Mouse (Mus musculus): Measurements from ENCODE around the gene Fscn1. TPM values are rescaled to one million over a fixed set of nuclear protein-coding genes. Genes with fewer than 3 reads are reported as not detected.
A peak's percentile ranks its signal among the peaks of the same experiment; 100 is the strongest.

The Fscn1 gene
- 100 to 1,000 TPM; 165 to 188 TPM for total RNA-seq (2021)
- long read RNA-seq, transcript Fscn1-201 (5 exons, 2,675 nt) = major isoform, 317 of 330 reads
- long read RNA-seq, partial matches to known transcripts = 2 of 330 reads
- long read RNA-seq, other reads (novel, unspliced or antisense) = 11 of 330 reads

DNA sequence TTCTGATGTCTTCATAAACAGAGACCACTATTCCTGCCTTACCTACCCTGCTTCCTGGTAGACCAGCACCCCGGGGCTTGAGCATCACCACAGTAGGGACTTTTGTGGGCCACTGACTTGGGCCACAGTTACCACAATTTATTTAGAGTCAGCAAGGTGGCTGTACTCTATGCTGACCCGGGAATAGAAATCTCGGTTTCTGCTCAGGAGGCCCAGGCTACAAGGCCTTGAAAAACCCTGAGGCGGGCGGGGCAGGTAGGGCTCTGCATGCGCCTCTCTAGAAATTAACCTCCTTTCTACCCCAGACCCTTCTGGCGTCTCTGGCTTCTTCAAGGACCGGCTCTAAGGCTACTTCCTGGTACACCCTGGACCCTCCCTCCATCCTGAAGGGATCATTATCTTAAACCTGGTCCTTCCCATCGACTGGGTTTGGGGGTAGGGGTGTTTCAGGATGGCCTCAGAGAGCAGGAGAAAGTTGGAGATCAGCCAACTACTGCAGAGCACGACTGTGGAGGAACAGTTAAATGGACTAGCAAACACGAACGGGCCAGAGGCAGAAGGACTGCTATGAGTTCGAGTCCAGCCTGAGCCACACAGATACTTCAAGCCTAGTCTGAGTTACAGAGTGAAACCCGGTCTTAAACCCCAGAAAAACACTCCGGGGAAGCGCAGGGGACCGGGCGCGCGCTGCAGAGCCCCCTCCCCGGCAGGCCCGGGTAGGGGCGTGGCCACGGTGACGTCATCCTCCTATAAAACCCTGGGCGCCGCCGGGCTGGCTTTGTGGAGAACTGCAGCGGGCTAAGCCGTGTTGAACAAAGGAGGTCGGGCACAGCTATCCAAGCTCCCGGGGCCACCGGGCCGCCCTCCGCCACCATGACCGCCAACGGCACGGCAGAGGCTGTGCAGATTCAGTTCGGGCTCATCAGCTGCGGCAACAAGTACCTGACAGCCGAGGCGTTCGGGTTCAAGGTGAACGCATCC, at the start of gene Fscn1:
Gene Fscn1 (plus strand): TSS at position 768 of the 981 bp plus-strand sequence.
- DNase-seq (ENCODE audit: low spot score in 2 of 2) = peak; percentile 87 to 94

DNA sequence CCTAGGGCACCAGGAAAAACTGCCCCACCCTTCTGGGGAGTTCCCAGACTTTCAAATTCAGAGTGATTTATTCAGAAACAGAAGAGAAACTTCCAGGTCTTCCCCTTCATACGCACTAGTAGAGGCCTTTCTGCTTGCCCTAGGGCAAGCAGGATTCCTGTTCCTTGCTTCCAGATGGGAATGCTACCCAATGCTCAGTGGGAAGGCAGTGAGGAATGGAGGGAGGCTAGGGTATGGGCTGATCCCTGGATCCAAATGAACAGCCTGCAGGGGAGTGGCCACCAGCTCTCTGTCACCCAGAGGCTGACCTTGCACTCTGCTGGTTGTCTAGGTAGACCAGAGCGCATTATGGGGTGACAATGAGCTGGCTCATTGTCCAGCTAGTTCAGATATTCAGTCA, 48.5 kb upstream of the Fscn1 start:
- no peak for DNase-seq (ENCODE audit: low spot score in 2 of 2)

DNA sequence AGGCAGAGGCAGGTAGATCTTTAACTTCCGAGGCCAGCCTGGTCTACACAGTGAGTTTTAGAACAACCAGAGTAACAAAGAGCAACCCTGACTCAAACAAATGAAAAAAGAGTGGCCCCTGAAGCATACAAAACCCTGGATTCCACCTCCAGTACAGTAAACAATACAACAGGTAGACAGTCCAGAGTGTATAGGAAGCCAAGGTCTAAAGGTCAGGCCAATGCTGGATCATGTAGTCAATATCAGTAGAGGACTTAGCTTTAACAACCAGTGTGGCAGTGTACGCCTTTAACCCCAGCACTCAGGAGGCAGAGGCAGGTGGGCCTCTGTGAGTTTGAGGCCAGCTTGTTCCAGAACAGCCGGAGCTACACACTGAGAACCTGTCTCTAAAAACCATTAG, 47.8 kb upstream of the Fscn1 start:
- DNase-seq (ENCODE audit: low spot score in 2 of 2) = no peak

DNA sequence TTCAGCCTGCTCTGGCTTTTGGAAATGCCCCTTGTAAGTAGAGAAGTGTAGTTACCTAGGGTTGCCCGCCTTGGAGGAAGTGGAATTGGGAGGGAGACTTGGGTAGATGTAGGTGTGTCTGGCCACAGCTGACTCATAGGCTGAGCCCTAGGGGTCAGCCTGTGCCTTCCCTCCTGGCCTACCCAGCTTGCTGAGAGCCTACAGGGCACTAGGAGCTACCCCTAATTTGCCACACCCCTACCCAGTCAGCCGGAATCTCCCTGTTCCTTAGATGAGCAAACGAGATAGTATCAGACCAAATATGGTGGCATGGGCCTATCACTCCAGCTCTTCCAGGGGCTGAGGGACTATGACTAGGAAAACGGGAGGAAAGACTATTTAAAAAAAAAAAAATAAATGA, 47.4 kb upstream of the Fscn1 start:
- DNase-seq (ENCODE audit: low spot score in 2 of 2) = no peak

DNA sequence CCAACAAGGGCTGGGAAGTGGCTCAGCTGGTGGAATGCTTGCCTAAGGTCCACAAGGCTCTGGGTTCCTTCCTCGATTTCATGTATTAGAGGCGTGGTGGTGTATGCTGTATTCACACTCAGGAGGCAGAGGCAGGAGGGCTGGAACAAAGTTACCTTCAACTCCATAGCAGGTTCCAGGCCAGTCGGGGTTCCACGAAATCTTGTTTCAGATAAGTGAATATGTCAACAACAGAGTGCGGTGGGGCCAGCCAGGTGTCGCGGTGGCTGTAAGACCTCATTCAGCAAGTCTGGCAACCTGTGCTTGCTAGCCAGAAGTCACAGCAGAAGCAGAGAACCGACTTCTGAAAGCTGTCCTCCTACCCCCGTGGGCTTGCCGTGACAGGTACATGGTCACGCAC, 44.9 kb upstream of the Fscn1 start:
- no peak for DNase-seq (ENCODE audit: low spot score in 2 of 2)

DNA sequence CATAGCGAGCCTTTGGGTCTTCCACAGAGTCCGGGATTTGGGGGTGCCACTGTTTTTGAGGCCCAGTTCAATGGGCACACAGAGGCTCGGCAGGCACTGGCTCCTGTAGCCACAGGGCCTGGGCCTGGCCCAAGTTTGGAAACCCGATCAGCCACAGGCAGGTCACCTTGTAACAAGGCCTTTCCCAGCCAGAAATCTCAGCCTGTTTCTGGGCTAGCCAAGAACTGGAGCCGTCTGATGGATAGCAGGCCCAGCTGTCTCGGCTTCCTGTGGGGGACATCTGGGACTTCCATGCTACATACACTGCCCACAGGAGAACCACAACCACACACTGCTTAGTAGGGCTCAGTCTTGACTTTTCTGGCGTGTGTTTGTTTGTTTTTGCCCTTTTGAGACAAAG, 43.5 kb upstream of the Fscn1 start:
- DNase-seq (ENCODE audit: low spot score in 2 of 2) = no peak

DNA sequence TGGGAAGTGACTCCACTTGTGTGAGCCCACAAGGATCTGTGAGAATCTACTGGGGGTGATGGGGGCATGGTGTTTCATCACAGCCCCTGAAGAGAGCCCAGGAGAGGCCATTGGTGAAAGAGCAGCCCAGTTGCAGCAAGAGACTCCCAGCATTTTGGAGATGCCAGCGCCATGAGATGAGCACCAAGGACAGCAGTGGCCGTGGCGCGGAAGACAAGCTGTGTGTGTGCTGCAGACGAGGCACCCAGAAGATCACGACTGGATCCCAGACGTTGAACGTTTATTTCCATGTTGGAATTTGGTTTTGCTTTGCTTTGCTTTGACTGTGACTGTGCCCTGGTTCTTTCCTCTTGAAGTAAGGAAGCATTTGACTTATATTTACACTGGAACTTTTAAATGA, 42.7 kb upstream of the Fscn1 start:
- DNase-seq (ENCODE audit: low spot score in 2 of 2) = no peak

DNA sequence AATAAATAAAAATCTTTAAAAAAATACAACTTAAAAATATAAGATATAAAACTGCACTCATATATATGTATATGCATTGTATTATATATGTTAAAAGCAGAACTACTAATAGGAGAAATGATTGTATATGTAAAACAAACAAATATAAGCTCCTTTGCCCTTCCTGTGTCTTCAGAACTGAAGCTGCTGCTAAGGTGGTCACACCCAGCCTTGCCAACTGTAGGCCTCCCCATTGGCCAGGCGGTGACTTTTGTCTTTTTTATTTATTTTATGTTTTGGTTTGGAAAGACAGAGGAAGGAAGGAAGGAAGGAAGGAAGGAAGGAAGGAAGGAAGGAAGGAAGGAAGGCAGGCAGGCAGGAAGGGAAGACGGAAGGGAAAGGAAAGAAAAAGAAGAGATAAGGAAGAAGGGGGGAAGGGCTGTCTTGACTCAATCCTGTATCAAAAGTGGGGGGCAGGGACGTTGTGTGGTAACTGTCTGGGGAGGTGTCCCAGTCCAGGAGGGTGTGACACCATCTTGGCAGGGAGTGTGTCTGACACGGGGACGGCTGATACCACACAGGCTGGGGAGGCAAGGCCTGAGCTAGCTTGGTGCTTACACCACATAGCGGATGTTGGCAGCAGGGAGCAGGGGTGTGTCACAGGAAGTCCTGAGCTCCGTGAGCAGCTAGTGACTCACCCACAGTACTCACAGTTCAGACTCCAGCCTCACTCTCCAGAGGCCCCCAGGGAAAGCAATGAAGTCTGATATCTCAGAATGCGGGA, 39.7 kb upstream of the Fscn1 start:
- no peak for DNase-seq (ENCODE audit: low spot score in 2 of 2)

DNA sequence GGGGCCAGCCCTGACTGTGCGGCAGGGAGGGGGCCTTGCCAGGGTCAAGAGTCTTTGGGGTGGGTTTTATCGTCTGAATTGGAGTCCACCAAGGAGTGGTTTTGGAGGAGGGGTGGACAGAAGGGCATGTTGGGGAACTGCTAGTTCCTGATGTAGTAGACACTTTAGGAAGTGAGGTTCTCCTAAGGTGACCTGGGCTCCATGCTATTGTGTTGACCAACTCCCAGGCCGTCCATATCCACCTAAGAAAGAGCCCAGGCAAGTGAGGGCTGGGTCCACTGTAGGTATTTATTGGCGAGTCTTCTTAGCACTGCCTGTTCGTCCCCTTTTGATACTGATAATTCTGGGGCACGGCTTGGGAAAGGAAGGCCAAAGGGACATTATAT, 39.1 kb upstream of the Fscn1 start:
- no peak for DNase-seq (ENCODE audit: low spot score in 2 of 2)

DNA sequence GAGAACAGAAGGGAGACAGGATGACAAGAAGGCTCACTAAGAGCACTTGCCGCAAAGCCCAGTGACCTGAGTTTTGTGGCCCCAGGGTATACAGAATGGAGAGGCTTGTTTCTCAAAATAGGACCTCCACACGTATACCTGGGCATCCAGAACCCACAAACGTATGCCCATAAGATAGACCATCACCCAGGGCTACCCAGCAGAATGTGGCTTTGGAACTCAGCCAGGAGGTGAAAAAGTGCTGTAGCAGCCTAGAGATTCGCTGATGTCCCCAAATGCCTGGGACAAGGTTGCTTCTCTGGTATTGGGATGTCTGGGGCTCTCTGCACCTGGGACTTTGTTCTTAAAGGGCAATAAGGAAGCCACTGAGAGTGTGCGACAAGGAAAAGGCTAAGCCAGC, 37.9 kb upstream of the Fscn1 start:
- DNase-seq (ENCODE audit: low spot score in 2 of 2) = no peak

DNA sequence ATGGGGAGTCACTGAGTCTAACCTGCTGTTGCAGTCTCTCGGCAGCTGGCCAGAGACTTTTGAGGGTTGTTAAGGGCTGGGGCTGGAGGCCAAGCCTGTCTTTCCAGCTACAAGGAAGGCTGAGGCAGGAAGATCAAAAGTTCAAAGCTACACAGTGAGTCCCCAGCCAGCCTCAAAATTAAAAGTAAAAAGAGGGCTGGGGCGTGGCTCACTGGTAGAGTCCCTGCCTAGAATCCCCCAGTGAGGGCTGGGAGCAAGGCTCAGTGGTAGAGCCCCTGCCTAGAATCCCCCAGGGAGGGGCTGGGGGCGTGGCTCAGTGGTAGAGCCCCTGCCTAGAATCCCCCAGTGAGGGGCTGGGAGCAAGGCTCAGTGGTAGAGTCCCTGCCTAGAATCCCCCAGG, 36.4 kb upstream of the Fscn1 start:
- DNase-seq (ENCODE audit: low spot score in 2 of 2) = no peak

DNA sequence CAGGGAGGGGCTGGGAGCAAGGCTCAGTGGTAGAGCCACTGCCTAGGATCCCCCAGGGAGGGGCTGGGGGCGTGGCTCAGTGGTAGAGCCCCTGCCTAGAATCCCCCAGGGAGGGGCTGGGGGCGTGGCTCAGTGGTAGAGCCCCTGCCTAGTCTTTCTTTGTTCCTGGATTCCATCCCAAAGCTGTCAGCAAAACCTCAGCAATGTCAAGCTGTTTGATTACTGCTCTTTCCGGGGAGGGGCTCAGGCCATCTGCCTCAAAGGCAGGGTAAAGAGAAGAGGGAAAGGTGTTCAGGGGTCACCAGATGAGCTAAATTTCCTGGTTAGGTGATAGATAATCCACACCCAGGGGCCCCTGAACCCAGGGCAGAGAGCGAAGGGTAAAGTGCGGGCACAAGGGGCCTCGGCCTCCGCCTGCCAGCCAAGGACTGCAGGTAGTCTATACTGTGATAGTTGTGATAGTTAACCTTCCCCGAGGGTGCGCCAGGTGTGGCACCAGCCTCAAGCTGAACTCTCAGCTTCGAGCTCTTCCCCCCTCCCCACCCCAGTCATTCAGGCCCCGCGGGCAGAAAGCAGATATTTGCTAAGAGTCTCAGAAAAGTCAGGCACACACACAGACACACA, 35.7 kb upstream of the Fscn1 start:
- no peak for DNase-seq (ENCODE audit: low spot score in 2 of 2)

DNA sequence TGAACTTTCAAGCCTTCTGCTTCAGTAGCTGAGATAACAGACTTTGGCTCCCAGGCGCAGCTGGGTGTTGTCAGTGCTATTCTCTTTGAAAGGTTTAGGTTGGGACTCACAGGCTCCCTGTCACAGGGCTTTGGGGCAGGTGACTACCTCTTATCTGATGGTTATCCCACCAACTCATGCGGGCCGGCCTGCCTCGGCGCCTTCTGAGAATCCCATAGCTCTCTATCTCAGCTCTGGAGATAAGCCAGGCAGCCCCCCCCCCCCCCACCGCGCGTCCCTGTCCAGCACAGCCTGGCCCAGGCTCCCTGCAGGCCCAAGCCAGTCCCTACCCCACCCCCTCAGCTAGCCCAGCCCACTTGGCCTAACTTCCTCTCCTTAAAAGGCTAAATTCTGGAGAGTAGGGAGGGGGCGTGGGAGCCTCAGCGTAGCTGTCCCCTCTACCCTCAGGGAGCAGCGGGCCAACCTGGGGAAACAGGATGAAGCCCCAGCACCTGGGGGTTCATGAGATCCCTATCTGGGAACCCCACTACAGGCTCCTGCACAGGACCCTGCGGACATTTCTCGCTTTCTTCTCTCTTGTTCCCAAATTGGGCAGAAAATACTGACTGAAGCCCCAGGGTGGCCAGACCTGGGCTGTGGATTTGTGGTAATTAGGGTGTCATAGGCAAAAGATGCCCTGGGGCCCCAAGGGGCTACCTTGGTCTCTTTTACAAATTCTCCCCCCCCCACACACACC, 33.8 kb upstream of the Fscn1 start:
- no peak for DNase-seq (ENCODE audit: low spot score in 2 of 2)

DNA sequence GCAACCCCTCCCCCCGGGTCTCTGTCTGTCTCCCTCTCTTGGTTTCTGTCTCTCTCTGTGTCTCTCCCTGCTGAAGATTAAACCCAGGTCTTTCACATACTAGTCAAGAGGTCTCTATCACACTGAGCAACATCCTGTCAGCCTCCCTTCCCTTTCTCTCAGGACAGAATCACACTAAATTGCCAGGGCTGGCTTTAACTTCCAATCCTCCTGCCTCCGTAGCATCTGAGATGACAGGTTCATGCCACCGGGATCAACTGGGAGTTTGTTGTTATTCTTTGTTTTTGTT, 33.3 kb upstream of the Fscn1 start:
- no peak for DNase-seq (ENCODE audit: low spot score in 2 of 2)

DNA sequence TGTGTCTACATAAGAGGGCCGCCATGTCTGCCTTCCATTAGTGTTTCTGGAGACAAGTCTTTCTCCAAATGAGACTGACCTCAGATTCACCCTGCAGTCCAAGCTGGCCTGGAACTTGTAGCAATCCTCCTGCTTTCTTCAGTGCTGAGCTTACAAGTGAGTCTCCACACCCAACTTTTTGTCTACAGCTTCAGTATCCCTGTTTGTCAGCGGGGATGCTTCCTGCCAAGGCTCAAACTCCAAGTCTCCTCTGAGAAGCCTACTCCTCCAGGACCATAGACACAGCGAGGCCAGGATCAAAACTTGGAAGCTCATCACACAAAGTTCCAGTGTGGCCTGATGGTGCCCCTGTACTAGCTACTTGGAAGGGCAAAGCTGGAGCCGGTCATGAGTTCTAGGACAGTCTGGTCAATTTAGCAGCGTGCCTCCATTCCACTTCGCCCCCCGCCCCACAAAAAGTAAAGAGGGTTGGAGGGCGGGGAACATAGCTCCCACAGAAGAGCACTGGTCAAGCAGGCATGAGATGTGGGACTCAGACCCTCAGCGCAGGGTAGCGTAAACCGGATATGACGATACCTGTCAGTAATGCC, 32.7 kb upstream of the Fscn1 start:
- no peak for DNase-seq (ENCODE audit: low spot score in 2 of 2)

DNA sequence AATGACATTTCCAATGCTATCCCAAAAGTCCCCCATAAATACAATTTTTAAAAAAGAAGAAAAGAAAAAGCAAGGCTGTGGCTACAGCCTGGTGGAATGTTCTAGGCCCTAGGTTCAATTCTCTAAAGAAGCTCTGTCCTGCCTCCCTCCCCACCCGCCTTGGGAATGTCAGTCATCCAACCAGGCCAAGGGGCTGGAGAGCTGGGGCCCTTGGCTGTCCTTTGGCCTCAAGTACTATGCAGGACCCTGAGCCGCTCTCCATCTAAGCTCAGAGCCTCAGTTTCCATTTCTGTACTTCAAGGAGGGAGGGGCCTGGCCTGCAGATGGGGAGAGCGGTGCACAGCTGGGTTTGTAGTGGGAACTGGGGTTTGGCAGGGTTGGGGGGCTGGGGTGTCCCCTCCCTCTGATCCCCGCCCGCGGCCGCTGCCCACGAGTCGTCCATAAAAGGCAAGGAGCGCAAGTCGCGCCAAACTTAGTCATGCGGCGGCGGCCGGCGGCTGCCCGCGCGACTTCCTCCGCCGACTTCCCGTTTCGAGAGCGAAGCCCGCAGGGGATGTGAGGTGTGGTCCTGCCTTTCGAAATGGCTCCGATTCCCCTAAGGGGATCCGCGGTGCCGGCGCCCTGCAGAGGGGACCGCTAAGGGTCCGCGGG, 31.3 kb upstream of the Fscn1 start:
- DNase-seq (ENCODE audit: low spot score in 2 of 2) = peak; percentile 57 to 71

DNA sequence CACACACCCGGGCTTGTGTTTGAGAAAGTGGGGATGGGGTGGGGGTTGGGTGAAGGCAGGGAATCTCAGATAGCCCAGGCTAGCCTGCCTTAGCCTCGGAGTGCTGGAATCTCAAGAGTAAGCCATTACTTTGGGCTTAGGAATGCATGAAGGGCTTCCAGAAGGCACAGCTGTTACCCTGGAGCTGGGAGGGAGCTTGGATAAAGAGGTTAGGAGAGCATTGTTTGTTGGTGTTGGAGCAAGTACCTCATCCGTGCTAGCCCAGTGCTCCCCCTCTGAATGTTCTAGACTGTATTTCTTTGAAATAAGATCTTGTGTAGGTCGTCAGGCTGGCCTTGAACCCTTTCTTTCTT, 30.8 kb upstream of the Fscn1 start:
- DNase-seq (ENCODE audit: low spot score in 2 of 2) = no peak

DNA sequence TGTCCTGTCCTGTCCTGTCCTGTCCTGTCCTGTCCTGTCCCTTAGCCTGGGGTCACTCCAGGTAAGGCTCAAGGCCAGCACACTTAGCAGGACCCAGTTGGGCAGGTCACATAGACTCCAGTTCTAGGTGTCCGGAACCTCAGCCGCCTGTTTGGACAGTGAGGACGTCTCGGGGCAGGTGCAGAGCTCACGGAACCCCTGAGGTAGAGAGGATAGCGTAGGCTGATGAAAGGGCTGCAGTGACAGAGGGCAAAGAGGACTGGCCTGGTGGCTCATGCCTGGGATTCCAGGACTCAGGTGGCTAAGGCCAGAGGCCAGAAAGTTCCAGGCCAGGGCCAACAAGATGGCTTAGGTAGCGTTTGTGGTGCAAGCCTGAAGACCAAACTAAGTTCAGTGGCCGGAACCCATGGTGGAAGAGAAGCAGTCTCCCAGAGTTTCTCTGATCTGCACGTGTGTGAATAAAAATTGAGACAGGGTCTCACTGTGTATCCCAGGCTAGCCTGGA, 28.9 kb upstream of the Fscn1 start:
- DNase-seq (ENCODE audit: low spot score in 2 of 2) = no peak

DNA sequence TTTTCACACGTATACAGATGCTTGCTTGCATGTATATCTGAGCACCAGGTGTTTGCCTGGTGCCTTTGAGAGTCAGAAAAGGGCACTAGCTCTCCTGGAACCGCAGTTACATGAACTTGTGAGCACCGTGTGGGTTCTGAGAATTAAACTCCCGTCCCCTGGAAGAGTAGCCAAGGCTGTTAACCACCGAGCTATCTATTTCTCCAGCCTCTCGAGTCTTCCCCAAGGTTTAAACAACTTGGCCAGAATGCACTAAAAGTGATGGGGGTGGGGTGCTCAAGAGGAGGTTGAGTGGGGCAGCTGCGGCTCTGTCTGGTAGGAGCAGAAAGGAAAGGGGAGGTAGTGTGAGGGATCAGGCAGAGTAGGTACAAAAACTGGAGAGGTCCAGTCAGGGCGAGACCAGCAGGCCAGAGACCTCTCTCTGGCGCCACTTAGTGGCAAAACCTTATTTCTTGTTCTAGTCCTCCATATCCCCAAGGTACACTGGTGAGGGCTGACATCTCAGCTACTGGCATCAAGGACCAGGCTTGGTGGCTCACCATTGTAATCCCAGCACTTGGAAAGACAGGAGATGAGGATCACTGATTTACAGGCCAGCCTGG, 28.0 kb upstream of the Fscn1 start:
- DNase-seq (ENCODE audit: low spot score in 2 of 2) = peak; percentile 43 to 89

DNA sequence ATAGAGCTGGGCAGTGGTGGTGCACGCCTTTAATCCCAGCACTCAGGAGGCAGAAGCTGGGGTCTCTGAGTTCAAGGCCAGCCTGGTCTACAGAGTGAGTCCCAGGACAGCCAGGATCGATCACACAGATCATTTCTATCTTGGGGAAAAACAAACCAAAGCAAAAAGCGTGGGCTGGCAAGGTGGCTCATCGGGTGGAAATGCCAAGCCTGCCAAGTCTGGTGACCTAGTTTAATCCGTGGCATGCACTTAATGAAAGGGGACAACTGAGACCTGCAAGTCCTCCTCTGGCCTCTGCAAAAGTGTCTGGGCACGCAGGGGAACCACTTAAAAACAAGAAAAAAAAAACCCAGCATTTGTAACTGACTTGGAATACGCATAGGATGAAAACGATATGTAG, 27.4 kb upstream of the Fscn1 start:
- no peak for DNase-seq (ENCODE audit: low spot score in 2 of 2)

All from layer of hippocampus, adult 18-20 months (tissue).